Mouse (Mus musculus): ENCODE results near the gene Bcl7c.
A peak's percentile ranks its signal among the peaks of the same experiment; 100 is the strongest.
"Not testable (repeated sequence)": the region's sequence is repeated elsewhere in the genome, so short reads cannot be mapped to it uniquely, and the experiment has no call there.

Bcl7c gene

DNA sequence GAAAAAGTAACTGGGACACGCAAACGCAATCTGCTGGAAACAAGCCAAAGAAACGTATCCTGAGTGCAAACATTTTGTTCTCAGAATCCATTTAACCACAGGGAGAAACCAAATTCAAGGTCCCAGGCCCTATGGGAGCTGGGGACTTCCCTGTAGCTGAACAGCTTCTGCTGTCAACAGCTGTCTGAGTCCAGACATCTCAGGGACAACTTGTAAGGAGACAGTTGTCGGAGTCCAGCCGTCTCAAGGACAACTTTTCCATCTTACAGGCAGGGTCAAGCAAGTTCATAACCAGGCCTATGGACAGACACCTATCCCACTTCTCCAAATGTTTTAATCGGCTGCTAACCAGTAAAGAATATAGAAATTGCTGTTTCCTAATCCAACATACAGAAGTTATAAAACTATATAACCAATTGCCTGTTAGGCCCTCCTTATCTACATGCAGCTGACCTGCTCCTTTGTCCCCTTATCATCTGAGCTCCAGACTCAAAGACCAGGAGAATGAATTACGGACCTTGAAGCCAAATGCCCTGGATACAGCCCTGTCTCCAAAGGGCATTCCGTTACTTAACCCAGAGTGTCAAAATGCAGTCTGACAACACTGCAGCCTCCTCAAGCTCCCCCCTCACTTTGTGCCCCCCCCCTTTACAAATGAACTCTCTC, 26.7 kb downstream of the Bcl7c start:
- DNase-seq: no peak

DNA sequence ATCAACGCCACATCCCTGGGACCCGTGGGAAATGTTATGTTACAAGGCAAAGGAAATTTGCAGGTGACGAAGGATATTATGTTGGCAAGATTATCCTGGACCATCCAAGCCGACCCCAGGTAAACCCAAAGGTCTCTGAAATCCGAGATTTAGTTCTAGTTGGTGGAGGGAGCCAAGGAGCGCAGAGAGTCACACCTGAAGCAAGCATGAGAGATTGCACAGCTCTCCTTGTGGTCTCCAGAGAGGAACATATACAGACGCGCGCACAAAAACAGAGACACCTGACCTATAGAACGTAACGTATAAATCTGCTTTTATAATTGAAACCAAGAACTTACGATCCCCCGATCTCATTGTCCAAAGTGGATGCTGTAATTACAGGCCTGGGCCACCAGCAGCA, 28.2 kb downstream of the Bcl7c start:
- no peak for DNase-seq

DNA sequence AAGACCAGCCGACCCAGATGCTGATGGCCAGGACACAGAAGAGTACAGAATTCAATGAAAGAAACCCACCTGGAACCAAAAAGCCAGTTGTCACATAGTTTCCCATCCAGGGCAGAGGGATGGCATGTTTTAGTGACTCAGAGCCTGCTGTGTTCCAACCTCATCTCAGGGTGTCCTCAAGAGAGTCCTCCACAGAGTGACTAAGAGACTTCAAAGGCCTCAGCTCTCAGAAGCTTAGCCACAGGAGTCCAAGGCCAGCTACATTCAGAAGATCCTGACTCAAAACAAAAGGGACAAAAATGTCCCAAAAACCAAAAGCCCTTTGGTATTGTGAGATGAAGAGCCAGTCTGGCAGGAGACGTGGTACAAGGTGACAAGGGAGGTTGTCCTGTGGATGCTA, 29.9 kb downstream of the Bcl7c start:
- DNase-seq: no peak

DNA sequence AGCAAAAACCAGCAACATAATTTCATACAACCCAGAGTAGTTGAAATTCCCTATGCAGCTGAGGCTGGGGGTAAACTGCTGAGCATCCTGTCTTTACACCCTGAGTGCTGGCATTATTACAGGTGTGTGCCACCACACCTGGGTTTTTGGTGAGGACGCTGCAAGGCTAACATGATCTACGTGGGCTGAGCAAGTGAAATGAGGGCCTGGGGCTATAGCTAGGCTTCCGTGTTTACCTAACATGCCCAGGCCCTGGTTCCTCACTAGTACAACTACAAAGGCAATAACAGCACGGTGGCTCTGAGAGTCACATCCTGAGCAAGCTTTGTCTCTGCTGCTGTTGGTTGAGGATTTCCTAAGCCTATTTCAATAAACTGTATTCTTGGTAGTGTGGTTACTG, 31.1 kb downstream of the Bcl7c start:
- no peak for DNase-seq

DNA sequence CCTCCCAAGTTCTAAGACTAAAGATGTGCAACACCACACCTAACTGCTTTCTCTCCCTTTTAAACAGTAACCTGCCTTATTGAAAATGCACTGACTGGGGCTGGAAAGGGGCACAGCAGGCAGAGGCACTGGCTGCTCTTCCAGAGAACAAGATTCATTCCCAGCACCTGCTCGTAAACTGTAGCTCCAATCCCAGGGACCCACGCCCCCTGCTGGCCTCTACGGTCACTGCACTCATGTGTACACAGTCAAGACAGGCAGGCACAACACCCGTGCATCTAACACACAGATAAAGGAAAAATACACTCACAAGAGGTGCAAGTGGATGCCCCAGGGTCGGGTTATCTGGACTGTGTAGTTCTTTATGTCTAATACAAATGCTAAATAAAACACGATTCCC, 31.7 kb downstream of the Bcl7c start:
- DNase-seq: peak; percentile 81

DNA sequence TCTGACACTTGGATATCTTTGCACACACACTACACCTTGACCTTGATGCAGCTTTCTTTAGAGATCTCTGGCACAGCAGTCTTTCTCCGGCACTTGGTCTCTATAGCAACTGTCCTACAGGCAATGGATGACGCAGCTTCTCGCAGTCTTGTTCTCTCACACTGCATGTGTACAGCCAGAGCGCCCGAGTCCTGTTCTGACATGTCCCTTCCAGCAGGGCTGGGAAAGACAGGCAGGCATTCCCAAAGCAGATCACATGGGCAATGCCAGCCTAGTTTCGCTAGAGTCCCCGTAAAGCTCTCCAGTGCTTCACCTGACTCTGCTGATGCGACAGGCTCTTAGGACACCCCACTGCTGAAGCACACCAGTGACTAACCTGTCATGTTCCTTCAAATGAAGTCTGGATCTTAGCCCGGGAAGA, 33.3 kb downstream of the Bcl7c start:
- no peak for DNase-seq

DNA sequence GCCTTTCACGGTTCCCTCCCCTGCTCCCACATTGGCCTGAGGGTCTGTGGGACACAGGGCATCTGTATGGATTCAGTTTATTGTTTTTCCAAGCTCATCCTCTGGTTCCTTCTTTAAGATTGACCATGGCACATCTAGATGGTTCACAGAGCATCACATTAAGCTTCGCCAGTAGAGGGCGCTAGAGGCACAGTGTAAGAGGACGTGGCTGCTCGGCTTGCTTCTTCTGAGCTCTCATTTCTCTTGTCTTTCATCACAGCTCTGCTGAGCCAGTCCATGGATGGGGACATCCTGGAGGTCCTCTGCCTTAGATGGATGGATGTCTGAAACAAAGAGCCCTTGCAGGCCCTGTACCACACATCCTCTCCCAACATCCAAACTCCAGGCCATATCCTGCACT, 33.8 kb downstream of the Bcl7c start:
- DNase-seq: peak; percentile 86

DNA sequence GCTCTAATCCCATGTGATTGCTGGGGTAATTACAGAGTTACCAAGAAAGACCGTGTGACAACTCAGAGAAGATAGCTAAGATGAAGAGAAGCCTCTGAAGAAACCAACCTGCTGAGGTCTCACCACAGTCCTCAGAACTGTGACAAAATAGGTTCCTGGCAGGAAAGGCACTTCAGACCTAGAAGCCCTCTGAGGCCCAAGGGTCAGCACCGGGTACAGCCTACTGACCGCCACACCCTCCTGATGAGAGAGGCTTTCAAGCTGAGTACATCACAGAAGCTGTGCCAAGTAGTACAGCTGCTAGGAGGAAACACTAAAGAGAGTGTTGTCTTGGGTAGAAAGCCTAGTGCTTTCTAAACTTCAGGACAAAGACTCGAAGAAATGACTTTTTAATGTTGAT, 36.0 kb downstream of the Bcl7c start:
- no peak for DNase-seq

DNA sequence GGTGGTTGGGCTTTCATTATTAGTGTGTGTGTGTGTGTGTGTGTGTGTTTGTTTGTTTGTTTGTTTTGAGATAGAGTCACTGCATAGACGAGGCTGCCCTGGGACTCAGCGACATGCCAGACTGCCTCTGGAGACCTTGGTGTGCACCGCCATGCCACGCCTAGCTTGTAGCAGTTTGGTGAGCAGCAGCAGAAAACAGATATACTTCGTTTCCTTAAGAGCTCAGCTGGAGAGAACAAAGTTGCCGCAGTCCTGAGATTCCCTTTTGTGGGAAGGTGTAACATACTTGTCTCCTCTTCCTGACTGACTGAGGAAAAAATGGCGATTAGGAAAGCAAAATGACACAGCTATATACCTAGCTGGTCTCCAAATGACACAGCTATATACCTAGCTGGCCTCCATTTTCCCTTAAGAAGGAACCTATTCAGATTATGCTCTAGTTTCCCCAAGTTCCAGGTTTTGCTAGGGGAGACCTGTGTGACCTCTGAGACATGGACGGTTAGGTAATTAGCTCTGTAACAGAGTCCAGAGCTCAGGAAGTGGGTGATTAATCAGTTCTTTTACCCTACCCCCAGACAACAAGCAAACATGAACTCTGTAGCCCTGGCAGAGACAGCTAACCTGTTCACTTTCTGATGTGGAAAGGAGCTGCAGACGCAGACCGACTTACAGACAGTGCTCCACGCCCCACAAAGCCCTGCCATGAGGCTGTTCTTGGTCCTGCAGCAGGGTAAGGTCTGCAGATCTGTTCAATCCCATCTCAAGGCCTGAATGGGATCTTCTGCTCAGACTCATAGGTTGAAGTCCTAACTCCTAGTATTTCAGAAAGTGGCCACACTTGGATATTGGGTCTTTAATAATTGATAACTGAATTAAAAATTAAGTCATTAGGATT, 36.6 kb downstream of the Bcl7c start:
- DNase-seq: no peak

DNA sequence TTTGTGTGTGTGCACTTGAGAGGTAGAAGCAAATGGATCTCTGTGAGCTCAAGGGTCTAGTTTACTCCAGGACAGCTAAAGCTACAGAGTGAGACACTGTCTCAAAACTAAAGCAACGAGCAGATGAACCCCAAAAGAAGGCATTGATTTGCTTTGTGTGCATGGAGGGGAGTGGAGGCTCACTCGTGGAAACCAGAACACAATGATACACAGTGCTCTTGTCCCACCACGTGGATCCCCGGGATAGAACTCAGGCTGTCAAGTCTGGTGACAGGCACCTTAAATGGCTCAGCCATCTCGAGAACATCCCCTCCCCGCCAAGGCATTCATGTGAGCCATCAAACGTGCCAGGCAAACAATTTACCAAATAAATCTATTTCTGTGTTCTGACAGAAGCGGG, 41.6 kb downstream of the Bcl7c start:
- no peak for DNase-seq

DNA sequence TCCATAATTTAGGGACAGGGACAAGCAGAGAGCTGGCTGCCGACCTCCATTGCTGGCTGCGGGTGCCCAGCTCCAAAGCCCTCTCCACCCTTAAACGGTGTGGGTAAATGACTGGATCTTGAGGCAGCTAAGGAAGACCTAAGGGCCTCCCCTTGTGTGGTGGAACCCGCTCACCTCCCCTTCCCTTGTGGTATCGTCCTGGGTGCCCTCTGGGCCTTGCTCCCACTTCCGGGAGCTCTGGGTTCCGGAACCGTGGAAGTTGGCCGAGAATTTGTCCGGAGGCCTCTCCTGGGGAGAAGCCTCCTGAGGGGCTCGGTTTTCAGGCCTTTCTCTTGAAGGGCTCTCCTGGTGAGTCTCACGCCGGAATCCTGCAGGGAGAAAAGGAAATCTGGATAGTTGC, 42.1 kb downstream of the Bcl7c start:
- no peak for DNase-seq

DNA sequence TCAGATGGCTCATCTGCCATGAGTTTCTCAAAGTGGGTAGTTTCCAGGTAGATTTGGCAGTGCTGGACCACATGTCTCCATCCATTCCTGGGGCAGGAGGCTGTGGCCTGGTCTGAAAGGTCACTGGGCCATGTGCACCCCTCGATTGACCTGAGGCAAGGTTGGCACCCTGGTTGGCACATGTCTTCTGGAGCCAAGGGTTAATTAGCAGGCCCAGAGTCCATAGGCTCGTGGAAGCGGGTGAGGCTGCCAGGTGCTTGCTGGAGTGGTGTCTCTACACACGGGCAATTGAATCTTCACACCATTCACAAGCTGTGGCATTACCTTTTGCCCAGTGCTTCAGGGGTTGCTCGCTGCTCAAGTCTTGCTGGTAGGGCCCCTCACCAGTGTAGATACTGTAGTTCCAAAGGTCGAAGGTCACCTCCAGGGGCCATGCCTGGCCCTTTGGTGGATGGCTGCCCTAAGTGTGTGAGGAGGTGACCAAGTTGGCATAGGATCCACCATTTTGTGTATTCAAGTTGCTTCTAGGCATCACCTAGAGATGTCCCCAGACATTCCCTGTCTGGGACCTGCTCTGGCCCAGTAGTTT, 42.6 kb downstream of the Bcl7c start:
- no peak for DNase-seq

DNA sequence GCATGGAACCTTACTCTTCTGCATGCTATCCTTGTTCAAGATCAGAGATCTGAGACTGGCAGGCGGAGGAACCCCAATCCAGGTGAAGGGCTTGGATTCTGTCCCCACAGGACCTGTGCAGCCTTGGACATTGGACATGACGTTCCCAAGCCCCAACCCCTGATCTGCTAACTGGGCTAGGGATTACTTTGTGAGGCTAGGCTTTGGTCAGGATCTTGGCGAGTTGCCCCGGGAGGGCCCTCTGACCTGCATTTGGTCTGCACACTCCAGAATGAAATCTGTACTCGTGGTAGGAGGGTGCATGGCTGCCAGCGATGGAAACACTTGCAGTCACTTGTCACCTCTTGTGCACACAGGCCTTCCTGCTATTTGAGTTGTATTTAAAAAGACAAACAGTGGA, 45.8 kb downstream of the Bcl7c start:
- DNase-seq: no peak

DNA sequence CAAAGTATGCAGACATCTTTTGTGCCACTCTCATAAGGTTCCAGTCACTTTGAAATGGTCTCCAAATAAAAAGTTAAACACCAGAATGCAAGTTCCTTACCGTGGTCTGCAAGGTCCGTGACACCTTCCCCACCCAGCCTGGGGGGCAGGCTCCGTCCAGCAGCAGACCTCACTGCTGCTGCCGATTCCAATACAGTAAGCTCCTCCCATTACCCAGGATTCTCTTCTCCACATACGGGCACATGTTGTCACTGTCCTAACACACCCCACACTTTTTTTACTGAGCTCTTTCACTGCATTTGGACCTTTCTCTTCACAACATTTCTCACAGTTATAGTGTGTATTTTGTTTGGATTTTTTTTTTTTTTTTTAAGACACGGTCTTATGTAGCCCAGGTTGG, 46.9 kb downstream of the Bcl7c start:
- no peak for DNase-seq

DNA sequence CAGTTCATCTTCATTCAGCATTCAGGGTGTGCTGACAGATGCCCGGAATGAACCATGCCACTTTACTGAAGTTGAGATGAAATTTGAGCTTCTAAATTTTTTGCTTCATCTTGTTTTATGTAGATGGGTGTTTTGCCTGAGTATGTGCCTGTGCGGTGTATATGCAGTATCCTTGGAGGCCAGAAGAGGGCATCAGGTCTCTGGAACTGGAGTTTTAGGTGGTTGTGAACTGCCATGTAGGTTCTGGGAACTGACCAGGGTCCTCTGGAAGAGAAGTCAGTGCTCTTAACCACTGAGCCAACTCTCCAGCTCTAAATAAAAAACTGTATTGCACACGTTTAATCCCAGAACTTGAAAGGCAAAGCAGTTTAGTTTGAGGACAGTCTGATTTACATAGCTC, 47.9 kb downstream of the Bcl7c start:
- DNase-seq: no peak

DNA sequence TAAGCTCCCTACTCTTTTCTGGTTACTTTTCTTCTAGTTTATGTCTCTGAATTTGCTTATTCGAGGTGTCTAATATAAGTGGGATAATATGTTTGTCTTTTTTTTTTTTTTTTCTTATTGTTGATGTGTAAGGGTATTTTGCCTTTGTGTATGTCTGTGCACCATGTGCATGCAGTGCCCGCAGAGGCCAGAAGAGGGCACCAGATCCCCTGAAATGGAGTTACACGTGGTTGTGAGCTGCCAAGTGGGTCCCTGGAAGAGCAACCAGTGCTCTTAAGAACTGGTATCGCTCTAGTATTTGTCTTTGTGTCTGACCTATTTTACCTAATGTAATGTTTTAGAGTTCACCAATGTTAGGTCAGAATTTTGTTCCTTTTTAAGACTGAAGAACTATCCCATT, 51.8 kb downstream of the Bcl7c start:
- peak; percentile 81 for DNase-seq

DNA sequence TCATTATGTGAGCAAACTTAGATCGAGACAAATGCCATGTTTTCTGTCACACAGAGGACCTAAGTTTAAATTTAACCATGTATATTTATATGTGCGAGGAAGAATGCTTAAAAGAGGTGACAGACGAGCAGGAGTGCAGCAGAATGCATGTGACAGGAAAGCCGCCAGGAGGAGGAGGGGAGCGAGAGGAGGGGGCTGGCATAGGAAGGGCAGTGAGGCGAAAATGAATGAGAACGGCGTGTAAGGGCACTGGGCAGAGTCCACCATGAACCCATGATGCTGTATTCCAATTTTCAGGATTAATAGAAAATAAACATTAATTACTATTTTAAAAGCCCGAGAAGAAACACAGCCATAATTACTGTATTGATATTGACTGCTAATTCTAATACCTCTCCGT, 54.4 kb downstream of the Bcl7c start:
- no peak for DNase-seq

DNA sequence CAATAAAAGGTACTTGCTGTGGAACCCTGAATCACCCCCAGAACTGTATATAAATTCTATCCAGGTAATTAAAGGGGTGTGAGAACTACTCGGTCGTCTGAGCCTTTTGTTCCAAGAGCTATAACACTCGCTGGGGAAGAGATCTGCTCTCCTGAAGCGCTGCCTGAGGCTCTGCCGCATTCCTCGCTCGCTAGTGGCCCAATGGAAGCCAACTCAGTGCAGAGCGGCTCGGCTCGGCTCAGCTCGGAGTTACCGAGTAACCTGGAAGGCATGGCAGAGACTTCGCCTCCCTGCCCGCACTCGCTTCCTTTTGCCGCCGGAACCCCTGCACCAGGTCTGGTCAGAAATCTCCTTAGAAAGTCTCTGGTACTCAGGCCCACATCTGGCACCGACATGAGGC, 56.7 kb downstream of the Bcl7c start:
- DNase-seq: peak; percentile 25

DNA sequence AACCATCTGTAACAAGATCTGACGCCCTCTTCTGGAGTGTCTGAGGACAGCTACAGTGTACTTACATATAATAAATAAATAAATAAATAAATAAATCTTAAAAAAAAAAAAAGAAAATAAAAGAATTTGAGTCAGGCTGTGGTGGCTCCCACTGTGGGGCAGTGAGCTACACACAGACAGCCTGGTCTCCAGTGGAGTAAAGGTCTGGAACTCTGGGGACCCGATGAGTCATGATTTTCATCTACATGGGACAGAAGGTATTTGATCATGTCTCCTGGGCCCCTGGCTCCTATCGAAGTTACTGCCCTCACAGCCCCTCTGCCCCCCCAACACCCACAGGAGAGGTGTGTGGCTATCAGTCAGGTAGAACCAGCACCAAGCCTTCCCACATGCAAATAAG, 57.1 kb downstream of the Bcl7c start:
- no peak for DNase-seq

DNA sequence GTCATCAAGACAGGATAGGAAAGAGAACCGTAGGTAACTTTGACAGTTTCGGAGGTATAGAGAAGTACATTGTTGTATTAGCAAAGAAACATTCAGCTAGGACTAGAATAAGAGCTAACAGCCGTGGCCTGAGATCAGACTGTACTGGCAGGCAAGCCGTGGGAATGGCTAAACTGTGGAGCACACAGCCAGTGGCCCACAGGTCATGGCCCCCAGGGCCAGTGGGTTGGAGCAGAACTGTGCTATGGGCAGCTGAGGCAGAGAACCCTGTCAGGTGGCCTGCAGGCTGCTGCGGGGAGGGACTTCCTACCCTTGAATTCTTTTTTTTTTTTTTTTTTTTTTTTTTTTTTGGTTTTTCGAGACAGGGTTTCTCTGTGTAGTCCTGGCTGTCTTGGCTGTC, 59.5 kb downstream of the Bcl7c start:
- DNase-seq: no peak

DNA sequence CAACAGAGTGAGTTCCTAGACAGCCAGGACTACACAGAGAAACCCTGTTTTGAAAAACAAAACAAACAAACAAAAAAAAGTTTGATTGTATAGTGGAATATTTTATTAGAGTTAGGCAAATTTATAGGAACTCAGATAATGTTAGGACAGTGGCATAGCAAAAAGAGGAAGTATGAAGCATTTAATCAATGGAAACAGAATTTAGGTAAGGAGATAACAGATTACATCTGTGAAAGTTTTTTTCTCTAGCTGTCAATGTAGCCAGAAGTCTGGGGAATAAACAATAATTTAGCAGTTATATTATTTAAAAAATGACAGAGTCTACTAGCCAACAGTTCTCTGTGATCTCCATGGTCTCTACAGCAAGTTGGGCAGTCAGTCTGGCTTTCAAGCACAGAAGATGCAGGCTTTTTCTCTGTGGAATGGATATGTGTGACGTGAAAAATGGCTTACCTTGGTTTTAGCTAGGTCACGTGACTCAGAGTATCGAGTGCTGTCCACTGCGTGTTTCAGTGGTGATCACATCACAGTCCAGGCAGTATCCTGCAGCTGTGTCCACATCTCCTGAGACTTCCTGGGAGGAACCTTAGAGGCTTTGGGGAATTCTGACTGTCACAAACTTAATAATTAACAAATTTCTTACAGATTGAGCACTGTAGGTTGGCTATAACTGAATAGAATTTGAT, 60.1 kb downstream of the Bcl7c start:
- no peak for DNase-seq

DNA sequence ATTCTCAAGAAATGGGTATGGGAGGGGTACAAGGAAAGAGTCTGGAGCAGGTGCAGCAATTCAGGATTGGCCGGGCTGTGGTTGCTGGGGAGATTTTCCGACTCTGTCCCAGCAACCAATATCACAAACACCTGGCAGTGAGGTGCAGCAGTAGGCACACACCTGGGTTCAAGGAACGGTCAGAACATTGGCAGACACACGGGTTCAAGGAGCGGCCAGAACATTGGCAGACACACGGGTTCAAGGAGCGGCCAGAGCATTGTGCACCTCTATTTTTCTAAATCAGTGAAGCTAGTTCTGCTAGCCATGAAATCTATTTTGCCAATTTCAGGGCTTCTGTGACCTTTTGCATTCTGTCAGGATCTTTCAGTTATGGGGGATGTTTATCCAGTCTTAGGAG, 61.2 kb downstream of the Bcl7c start:
- not testable (repeated sequence) for DNase-seq

DNA sequence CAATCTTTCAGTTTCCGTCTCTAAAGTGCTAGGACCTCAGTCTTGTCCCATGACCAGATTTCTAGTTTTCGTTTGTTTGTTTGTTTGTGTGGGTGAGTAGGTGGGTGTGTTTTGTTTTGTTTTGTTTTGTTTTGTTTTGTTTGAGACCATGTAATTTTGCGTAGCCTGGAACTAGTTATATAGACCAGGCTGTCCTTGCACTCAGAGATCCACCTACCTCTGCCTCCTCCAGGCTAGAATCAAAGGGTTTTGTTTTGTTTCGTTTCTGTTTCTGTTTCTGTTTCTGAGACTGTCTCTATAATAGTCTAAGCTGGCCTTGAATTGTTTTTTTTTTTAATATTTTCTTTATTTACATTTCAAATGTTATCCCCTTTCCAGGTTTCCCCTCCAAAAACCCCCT, 62.4 kb downstream of the Bcl7c start:
- no peak for DNase-seq

DNA sequence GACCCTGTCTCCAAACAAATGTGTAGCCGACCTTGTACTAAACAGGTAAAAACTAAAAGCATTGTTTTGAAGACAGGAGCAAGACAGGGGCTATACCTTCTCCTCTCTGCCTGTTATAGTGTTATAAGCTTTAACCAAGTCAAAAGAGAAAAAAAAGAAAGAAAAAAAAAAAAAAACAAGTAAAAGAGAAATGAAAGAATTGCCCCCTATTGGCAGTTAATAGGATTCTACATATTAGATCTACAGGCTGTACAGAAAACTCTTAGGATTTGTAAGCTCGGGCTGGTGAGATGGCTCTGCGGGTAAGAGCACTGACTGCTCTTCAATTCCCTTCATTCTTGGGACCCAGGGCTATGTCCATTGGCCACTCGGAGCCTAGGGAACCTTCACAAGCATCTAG, 66.5 kb downstream of the Bcl7c start:
- DNase-seq: no peak

Measured in liver (tissue).